Mouse (Mus musculus) testis, adult 2 months (tissue): ENCODE data around the gene Hoxb9. TPM values are rescaled to one million over a fixed set of nuclear protein-coding genes. Genes with fewer than 3 reads are reported as not detected.

Source experiments
- H3K27ac ChIP-seq: fragments of 200-500 bp; 2 replicates; pipeline ENCODE4 v1.5.1; 2012; ENCODE audit warnings: low read depth, low read length; ENCODE audit not compliant: control insufficient read depth, insufficient read depth
- H3K27me3 ChIP-seq: fragments of 200-500 bp; 2 replicates; pipeline ENCODE4 v1.6.1; 2012; ENCODE audit warnings: mild to moderate bottlenecking, low read length, moderate library complexity; ENCODE audit not compliant: control insufficient read depth, insufficient read depth
- H3K36me3 ChIP-seq: fragments of 200-500 bp; 2 replicates; pipeline ENCODE4 v1.6.1; 2012; ENCODE audit warnings: mild to moderate bottlenecking, low read length; ENCODE audit not compliant: control insufficient read depth, insufficient read depth
- H3K4me1 ChIP-seq: fragments of 200-500 bp; 2 replicates; pipeline ENCODE4 v1.6.1; 2012; ENCODE audit warnings: low read length; ENCODE audit not compliant: control insufficient read depth, insufficient read depth
- H3K4me3 ChIP-seq: fragments of 200-500 bp; 2 replicates; pipeline ENCODE4 v1.5.1; 2012; ENCODE audit warnings: low read depth, mild to moderate bottlenecking, low read length, moderate library complexity, mixed read lengths; ENCODE audit not compliant: control insufficient read depth
- CTCF ChIP-seq: fragments of 200-500 bp; IDR thresholded peaks from 2 replicates; pipeline ENCODE4 v1.5.1; 2012; ENCODE audit warnings: low read depth, mild to moderate bottlenecking, inconsistent platforms, low read length, moderate library complexity; ENCODE audit not compliant: control insufficient read depth, insufficient read depth, insufficient replicate concordance
- POLR2A ChIP-seq: fragments of 200-500 bp; IDR thresholded peaks from 2 replicates; pipeline ENCODE4 v1.6.1; 2012; ENCODE audit warnings: low read depth, mild to moderate bottlenecking, inconsistent platforms, low read length, moderate library complexity; ENCODE audit not compliant: control insufficient read depth
- polyA plus RNA-seq: library from polyadenylated mRNA; depleted of rRNA; stranded (reverse); fragments of >200 nt; gene quantifications from 2 replicates; pipeline ENCODE4 v1.2.3, GENCODE M21; 2012; rRNA removed

The Hoxb9 gene
- polyA plus RNA-seq, 1 experiment, result 0.36 TPM

- no peak for TF ChIP-seq CTCF
- no peak for TF ChIP-seq POLR2A
- no peak overlapping the region for H3K27ac ChIP-seq
- peaks cover 5% of the 10 kb centered on the region for H3K27me3 ChIP-seq
- H3K4me1 ChIP-seq, result peaks cover 7% of the 10 kb centered on the region
- no peak overlapping the region for H3K4me3 ChIP-seq
- H3K36me3 ChIP-seq, result no peaks in the 10 kb centered on the region
Observed at GRCm38 (mm10) chr11:96320688-96321087, 49.4 kb downstream of the Hoxb9 start.

GRCm38 (mm10) chr11:96321846-96322245 is 50.6 kb downstream of the Hoxb9 start:
- H3K27ac ChIP-seq, result no peak overlapping the region
- TF ChIP-seq POLR2A (no peak), CTCF (no peak)
- peaks cover 10% of the 10 kb centered on the region for H3K4me1 ChIP-seq
- H3K36me3 ChIP-seq, result no peaks in the 10 kb centered on the region
- no peak overlapping the region for H3K4me3 ChIP-seq
- H3K27me3 ChIP-seq, result peaks cover 8% of the 10 kb centered on the region

GRCm38 (mm10) chr11:96322738-96323137 is 51.5 kb downstream of the Hoxb9 start:
- H3K4me1 ChIP-seq, result peaks cover 10% of the 10 kb centered on the region
- H3K36me3 ChIP-seq, result no peaks in the 10 kb centered on the region
- no peak overlapping the region for H3K4me3 ChIP-seq
- no peak overlapping the region for H3K27ac ChIP-seq
- peaks cover 6% of the 10 kb centered on the region for H3K27me3 ChIP-seq
- TF ChIP-seq CTCF, result no peak
- TF ChIP-seq POLR2A, result no peak

- TF ChIP-seq POLR2A (no peak), CTCF (no peak)
- Histone ChIP-seq H3K27me3 (peaks cover 6% of the 10 kb centered on the region), H3K4me1 (peaks cover 10% of the 10 kb centered on the region), H3K36me3 (no peaks in the 10 kb centered on the region), H3K4me3 (no peak within 1 kb of the TSS), H3K27ac (no peak within 1 kb of the TSS)
Observed at GRCm38 (mm10) chr11:96323154-96323553, 51.9 kb downstream of the Hoxb9 start, which contains the start of gene Hoxb3. Hoxb3 (plus strand) TSS chr11:96323326.

- Histone ChIP-seq H3K4me1 (peaks cover 7% of the 10 kb centered on the region), H3K4me3 (no peak overlapping the region), H3K36me3 (no peaks in the 10 kb centered on the region), H3K27ac (no peak overlapping the region), H3K27me3 (peaks cover 6% of the 10 kb centered on the region)
- TF ChIP-seq POLR2A (no peak), CTCF (no peak)
Observed at GRCm38 (mm10) chr11:96324125-96324524, 52.9 kb downstream of the Hoxb9 start.

GRCm38 (mm10) chr11:96324965-96325364 is 53.7 kb downstream of the Hoxb9 start:
- Histone ChIP-seq H3K36me3 (no peaks in the 10 kb centered on the region), H3K4me3 (no peak overlapping the region), H3K27me3 (peaks cover 6% of the 10 kb centered on the region)

GRCm38 (mm10) chr11:96325747-96326212 is 54.5 kb downstream of the Hoxb9 start:
- no peak overlapping the region for H3K4me3 ChIP-seq
- H3K36me3 ChIP-seq, result no peaks in the 10 kb centered on the region
- H3K27me3 ChIP-seq, result peaks cover 5% of the 10 kb centered on the region
- TF ChIP-seq POLR2A (no peak), CTCF (no peak)
- peaks cover 3% of the 10 kb centered on the region; the same call in 1 of the 2 replicates for H3K4me1 ChIP-seq
- H3K27ac ChIP-seq, result no peak overlapping the region

More at GRCm38 (mm10) chr11:96324965-96325364, 53.7 kb downstream of the Hoxb9 start:
- no peak for TF ChIP-seq CTCF
- TF ChIP-seq POLR2A, result no peak
- peaks cover 4% of the 10 kb centered on the region for H3K4me1 ChIP-seq
- H3K27ac ChIP-seq, result no peak overlapping the region

Other genes starting within 250 kb of the Hoxb9 start
- 2.2 and 2.6 TPM in 2 replicates for gene Gip, start 246.9 kb upstream of the Hoxb9 start, polyA plus RNA-seq
- 51.8 and 56.4 TPM in 2 replicates for gene Snf8, start 236.6 kb upstream of the Hoxb9 start, polyA plus RNA-seq
- 19.1 and 21.2 TPM in 2 replicates for gene Ube2z, start 206.1 kb upstream of the Hoxb9 start, polyA plus RNA-seq
- gene Atp5g1, start 195.8 kb upstream of the Hoxb9 start, polyA plus RNA-seq, result 234 and 248 TPM in 2 replicates
- gene Calcoco2, start 159.5 kb upstream of the Hoxb9 start, polyA plus RNA-seq, result 0.08 and 0.15 TPM in 2 replicates
- gene Ttll6, start 137.7 kb upstream of the Hoxb9 start, polyA plus RNA-seq, result 90.4 and 94.5 TPM in 2 replicates
- 0.04 TPM in 2 replicates for gene Hoxb13, start 77.1 kb upstream of the Hoxb9 start, polyA plus RNA-seq
- 0.11 and 6.9 TPM in 2 replicates for gene Hoxb8, start 10.4 kb downstream of the Hoxb9 start, polyA plus RNA-seq
- 1.6 TPM in 1 of 2 replicates, not detected in the other for gene Hoxb7, start 15.2 kb downstream of the Hoxb9 start, polyA plus RNA-seq
- gene Hoxb6, start 21.0 kb downstream of the Hoxb9 start, polyA plus RNA-seq, result 0.15 and 3.4 TPM in 2 replicates
- 0.14 and 0.67 TPM in 2 replicates for gene Hoxb5, start 31.9 kb downstream of the Hoxb9 start, polyA plus RNA-seq
- 0.07 and 1.3 TPM in 2 replicates for gene Hoxb4, start 46.8 kb downstream of the Hoxb9 start, polyA plus RNA-seq
- 5.6 and 6.7 TPM in 2 replicates for gene Hoxb3, start 51.9 kb downstream of the Hoxb9 start, polyA plus RNA-seq
- gene Hoxb2, start 79.1 kb downstream of the Hoxb9 start, polyA plus RNA-seq, result 0.20 and 1.2 TPM in 2 replicates
- not detected in 2 replicates for gene Hoxb1, start 94.3 kb downstream of the Hoxb9 start, polyA plus RNA-seq
- gene Skap1, start 193.1 kb downstream of the Hoxb9 start, polyA plus RNA-seq, result 1.5 and 2.3 TPM in 2 replicates